Mouse (Mus musculus): ENCODE results near the gene Defb21.

The Defb21 gene

DNA sequence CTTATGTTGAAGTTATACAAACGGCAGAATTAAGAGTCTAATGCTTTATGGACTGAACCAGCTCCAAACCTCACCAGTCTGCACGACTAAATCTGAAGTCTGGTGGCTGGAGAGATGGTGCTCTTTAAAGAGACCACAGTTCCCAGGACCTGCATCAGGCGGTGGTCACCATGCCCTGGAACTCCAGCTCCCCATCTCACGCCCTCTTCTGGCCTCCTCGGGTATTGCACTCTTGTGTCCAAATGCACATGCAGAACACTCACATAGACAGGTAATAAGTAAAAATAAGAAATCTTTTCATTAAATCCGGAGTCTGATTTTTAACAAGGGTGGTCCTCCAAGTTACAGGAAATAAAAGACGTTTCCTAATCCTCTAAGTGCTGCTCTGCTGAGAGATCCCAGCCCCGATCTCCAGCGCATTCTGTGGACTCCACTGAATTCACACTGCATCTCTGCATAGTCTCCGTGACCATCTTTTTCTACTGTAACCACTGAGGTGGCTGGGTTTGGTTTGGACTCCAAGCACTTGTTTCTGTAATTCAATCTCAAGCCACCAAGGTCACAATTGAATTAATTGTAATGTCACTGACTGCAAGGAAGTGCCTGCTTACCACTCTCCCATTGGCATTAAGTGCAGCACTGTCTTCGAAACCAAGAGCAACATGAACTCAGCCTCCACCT, at the start of gene Defb21:
Gene Defb21, plus strand, starts transcription at position 631 of the 681 bp plus-strand sequence.
- in situ Hi-C loops (cut with MboI; ENCODE audit: low pct_unique_long_range_greater_than_20kb in 1 of 2, low sequenced_read_pairs in 2 of 2, unreplicated experiment in 1 of 2): no loop called here

GRCm38 (mm10) chr2:152539944-152540710, 32.4 kb upstream of the Defb21 start, which contains the start of gene Defb29:
Defb29 (minus strand) TSS chr2:152540098.
- in situ Hi-C loops (cut with MboI; ENCODE audit: low pct_unique_long_range_greater_than_20kb in 1 of 2, low sequenced_read_pairs in 2 of 2, unreplicated experiment in 1 of 2): no loop called here

GRCm38 (mm10) chr2:152541979-152542378, 30.6 kb upstream of the Defb21 start:
- in situ Hi-C loops (cut with MboI; ENCODE audit: low pct_unique_long_range_greater_than_20kb in 1 of 2, low sequenced_read_pairs in 2 of 2, unreplicated experiment in 1 of 2): no loop called here

DNA sequence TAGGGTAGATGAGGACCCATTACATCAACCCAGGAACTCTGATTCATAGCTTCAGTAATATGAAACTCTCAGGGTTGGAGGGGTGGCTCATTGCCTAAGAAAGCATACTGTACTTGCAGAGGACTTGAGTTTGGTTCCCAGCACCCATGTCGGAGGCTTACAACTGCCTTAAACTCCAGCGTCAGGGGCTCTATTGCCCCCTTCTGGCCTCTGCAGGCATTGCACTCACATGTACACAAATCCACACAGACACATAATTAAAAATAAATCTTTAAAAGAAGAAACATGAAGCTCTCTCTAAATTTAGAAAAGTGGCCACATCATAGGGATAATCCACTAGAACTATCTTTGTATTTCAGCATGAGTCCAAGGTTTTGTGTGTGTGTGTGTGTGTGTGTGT, 29.6 kb upstream of the Defb21 start:
- in situ Hi-C loops (cut with MboI; ENCODE audit: low pct_unique_long_range_greater_than_20kb in 1 of 2, low sequenced_read_pairs in 2 of 2, unreplicated experiment in 1 of 2): no loop called here

DNA sequence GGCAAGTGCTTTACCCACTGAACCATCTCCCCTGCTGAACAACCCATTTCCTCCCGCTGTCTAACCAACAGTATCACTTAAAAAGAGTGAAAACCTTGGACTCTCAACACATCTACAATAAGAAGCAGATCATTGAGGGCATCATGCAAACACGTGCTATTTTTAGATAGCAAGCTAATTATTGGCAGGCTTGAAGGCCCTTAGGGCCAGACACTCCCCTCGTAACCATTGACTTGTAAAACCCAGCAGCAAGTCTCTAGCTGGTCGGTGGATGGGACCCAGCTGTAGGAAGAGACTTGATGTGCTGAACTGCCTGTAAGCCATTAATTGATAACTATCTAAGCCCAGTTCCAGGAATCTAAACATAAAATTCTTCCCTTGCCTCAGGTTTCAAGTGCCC, 29.1 kb upstream of the Defb21 start:
- in situ Hi-C loops (cut with MboI; ENCODE audit: low pct_unique_long_range_greater_than_20kb in 1 of 2, low sequenced_read_pairs in 2 of 2, unreplicated experiment in 1 of 2): no loop called here

DNA sequence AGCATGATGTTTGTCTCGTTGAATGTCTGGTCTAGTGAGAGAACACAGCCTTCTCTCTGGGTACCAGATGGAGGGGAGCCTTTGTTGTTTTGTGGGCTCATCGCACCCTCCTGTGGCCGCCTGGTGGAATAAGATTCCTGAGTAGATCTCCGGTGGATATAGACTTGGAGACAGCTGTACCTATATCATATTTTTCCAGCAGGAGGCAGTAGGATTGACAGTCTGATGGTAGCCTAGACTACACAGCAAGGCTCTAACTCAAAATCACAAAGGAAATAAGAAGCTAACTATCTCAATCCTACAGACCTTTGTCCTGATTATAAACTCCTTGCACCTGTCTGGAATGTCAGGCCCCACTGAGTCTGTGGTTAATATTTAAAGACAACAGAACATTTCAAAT, 27.9 kb upstream of the Defb21 start:
- in situ Hi-C loops (cut with MboI; ENCODE audit: low pct_unique_long_range_greater_than_20kb in 1 of 2, low sequenced_read_pairs in 2 of 2, unreplicated experiment in 1 of 2): no loop called here

DNA sequence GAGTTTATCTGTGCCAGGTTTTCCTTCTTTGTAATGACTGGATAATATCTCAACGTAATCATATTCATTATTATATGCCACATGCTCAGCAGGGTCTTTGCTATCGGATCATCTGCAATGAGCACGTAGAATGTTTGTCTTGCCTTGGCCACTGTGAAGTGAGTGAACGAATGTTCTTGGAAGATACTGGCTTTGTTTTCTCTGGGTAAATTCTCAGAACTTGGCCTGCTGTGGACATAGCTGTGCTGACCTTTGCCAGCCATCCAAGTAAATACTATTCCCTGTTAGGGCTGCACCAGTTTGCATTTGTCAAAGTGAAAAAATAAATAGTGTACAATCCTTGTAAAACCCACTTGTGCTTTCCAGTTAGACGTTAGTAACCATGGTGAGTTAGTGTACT, 24.4 kb upstream of the Defb21 start:
- in situ Hi-C loops (cut with MboI; ENCODE audit: low pct_unique_long_range_greater_than_20kb in 1 of 2, low sequenced_read_pairs in 2 of 2, unreplicated experiment in 1 of 2): no loop called here

- in situ Hi-C loops (cut with MboI; ENCODE audit: low pct_unique_long_range_greater_than_20kb in 1 of 2, low sequenced_read_pairs in 2 of 2, unreplicated experiment in 1 of 2): no loop called here
Measured at GRCm38 (mm10) chr2:152553774-152554423, 18.6 kb upstream of the Defb21 start.

GRCm38 (mm10) chr2:152556655-152557054, 15.9 kb upstream of the Defb21 start:
- in situ Hi-C loops (cut with MboI; ENCODE audit: low pct_unique_long_range_greater_than_20kb in 1 of 2, low sequenced_read_pairs in 2 of 2, unreplicated experiment in 1 of 2): no loop called here

GRCm38 (mm10) chr2:152569038-152569437, 3.5 kb upstream of the Defb21 start, which contains the start of gene Gm17416:
Gm17416 (plus strand) TSS chr2:152569338.
- in situ Hi-C loops (cut with MboI; ENCODE audit: low pct_unique_long_range_greater_than_20kb in 1 of 2, low sequenced_read_pairs in 2 of 2, unreplicated experiment in 1 of 2): no loop called here

DNA sequence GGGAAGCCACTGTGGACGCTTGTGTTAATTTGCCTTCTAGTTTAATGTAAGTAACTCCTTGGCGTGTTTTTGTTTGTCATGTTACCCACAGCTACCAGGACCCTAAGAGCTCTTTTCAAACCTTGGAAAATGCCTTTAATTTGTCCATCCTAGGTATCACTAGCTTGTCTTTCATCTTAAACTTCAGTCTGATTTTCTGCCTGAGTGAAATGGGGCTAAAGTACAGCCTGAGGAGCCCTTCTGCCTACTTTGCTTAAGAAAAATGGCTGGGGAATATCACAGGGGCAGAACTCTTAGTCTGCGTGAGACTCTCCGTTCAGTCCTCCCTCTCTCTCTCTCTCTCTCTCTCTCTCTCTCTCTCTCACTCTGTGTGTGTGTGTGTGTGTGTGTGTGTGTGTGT, 2.7 kb upstream of the Defb21 start:
- in situ Hi-C loops (cut with MboI; ENCODE audit: low pct_unique_long_range_greater_than_20kb in 1 of 2, low sequenced_read_pairs in 2 of 2, unreplicated experiment in 1 of 2): no loop called here

- in situ Hi-C loops (cut with MboI; ENCODE audit: low pct_unique_long_range_greater_than_20kb in 1 of 2, low sequenced_read_pairs in 2 of 2, unreplicated experiment in 1 of 2): no loop called here
Measured at GRCm38 (mm10) chr2:152570313-152570712, 2.2 kb upstream of the Defb21 start.

- in situ Hi-C loops (cut with MboI; ENCODE audit: low pct_unique_long_range_greater_than_20kb in 1 of 2, low sequenced_read_pairs in 2 of 2, unreplicated experiment in 1 of 2): no loop called here
Measured at GRCm38 (mm10) chr2:152573484-152573883, 940 bp downstream of the Defb21 start.

DNA sequence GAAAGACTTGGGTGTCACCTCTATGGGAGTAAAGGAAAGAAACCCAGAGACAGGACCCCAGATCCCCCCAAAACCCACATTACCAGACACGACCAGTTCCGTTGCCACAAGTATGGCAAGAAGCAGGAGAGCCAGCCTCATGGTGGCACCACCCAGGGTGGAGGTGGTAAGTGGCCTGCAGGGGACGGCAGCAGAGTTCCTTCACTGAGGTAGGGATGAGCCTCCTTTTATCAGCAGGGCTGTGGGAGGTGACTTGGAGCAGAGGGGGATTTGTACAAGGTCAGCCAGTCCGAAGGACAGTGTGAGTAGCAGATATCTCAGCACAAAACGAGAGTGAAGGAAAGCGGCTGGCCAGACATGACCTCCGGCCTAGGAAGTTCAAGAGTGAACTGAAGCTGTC, 7.6 kb downstream of the Defb21 start, which contains the start of gene Defb19:
Gene Defb19, minus strand, starts transcription at position 206 of the 400 bp plus-strand sequence.
- in situ Hi-C loops (cut with MboI; ENCODE audit: low pct_unique_long_range_greater_than_20kb in 1 of 2, low sequenced_read_pairs in 2 of 2, unreplicated experiment in 1 of 2): no loop called here

DNA sequence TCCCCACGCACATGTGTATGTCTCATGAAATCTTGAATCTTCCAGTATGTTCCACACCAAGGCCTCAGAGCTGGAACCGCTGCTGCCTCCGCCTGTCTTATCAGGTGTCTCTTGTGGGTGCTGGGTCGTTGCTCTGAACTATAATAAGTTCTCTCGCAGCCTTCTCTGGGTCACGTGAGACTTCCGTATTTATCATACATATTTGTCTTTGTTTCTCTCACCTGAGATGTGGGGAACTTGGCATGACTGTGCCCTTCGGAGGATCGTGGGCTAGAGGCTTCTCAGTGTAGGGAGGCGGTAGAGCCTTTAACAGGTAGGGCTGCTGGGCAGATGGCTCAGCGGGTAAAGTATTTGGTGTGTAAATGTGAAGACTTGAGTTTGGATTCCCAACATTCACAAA, 8.1 kb downstream of the Defb21 start:
- in situ Hi-C loops (cut with MboI; ENCODE audit: low pct_unique_long_range_greater_than_20kb in 1 of 2, low sequenced_read_pairs in 2 of 2, unreplicated experiment in 1 of 2): no loop called here

DNA sequence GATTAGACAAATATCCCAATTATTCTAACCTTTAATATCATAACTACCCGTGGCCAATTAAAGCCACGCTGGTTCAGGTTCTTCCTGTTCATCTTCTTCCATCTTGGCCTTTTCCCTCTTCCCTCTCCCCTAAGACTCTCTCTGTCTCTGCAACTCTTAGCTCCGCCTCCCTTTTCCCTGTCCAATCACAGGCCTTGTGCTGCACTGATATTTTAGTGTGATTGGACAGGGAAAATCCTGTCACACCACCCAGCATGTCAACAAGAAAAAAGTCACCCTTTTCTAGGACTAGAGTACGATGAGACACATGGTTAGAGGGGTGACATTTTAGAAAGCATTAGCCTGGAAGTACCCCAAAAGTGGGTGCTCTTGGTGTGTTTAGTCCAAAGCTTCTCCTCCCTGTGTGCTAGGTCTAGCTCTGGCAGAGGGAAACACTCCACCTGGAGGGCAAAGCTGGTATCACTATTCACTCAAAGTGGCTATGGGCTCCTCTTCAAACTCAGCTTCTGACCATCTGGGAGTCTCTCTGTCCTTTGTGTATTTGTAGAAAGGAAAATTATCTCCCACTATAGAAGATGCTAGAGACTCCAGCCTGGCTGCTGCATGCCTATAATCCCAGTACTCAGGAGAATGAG, 14.5 kb downstream of the Defb21 start:
- in situ Hi-C loops (cut with MboI; ENCODE audit: low pct_unique_long_range_greater_than_20kb in 1 of 2, low sequenced_read_pairs in 2 of 2, unreplicated experiment in 1 of 2): no loop called here

DNA sequence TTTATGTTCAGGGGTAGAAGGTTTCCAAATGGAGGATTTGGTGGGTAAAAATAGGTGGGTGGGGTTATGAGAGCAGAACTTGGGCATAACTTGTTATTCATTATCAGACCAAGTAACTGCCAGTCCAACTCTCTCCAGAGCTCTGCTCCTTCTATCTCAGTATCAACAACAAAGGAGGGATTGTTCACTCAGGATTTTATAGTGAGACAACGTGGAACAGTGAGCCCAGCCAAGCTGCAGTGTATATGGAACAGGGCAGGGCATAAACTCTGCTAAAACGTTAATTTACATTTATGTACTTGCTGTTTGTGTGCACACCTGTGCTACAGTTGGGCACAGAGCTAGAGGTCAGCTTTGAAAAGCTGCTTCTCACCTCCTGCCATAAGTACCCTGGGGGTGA, 15.9 kb downstream of the Defb21 start:
- in situ Hi-C loops (cut with MboI; ENCODE audit: low pct_unique_long_range_greater_than_20kb in 1 of 2, low sequenced_read_pairs in 2 of 2, unreplicated experiment in 1 of 2): no loop called here

GRCm38 (mm10) chr2:152589021-152589420, 16.5 kb downstream of the Defb21 start:
- in situ Hi-C loops (cut with MboI; ENCODE audit: low pct_unique_long_range_greater_than_20kb in 1 of 2, low sequenced_read_pairs in 2 of 2, unreplicated experiment in 1 of 2): no loop called here

GRCm38 (mm10) chr2:152599299-152599698, 26.8 kb downstream of the Defb21 start, which contains the start of gene Defb45:
Defb45 (minus strand) TSS chr2:152599399.
- in situ Hi-C loops (cut with MboI; ENCODE audit: low pct_unique_long_range_greater_than_20kb in 1 of 2, low sequenced_read_pairs in 2 of 2, unreplicated experiment in 1 of 2): no loop called here
